Mouse (Mus musculus) brain, embryonic 14.5 days (tissue): ENCODE results near the gene Speer4f2. TPM values are rescaled to one million over a fixed set of nuclear protein-coding genes. Genes with fewer than 3 reads are reported as not detected.
A peak's percentile ranks its signal among the peaks of the same experiment; 100 is the strongest.

Source experiments
- DNase-seq: peaks from one replicate; pipeline ENCODE4 v3.0.0-alpha.2; 2011; ENCODE audit warnings: low read depth
- CTCF ChIP-seq: fragments of 200-500 bp; IDR thresholded peaks from 2 replicates; pipeline ENCODE4 v1.5.1; 2012; ENCODE audit warnings: inconsistent platforms, mild to moderate bottlenecking, moderate library complexity, borderline replicate concordance; ENCODE audit not compliant: insufficient read depth, insufficient read length; ENCODE audit errors: extremely low read depth
- POLR2A ChIP-seq: fragments of 200-500 bp; IDR thresholded peaks from 2 replicates; pipeline ENCODE4 v1.6.1; 2012; ENCODE audit warnings: mild to moderate bottlenecking, inconsistent platforms, borderline replicate concordance; ENCODE audit not compliant: poor library complexity, insufficient read depth, insufficient read length, severe bottlenecking; ENCODE audit errors: extremely low read depth
- polyA plus RNA-seq: library from polyadenylated mRNA; depleted of rRNA; stranded (reverse); fragments of >200 nt; gene quantifications from 2 replicates; pipeline ENCODE4 v1.2.3, GENCODE M21; 2012; rRNA removed

The Speer4f2 gene
- polyA plus RNA-seq, 1 experiment: not detected

DNA sequence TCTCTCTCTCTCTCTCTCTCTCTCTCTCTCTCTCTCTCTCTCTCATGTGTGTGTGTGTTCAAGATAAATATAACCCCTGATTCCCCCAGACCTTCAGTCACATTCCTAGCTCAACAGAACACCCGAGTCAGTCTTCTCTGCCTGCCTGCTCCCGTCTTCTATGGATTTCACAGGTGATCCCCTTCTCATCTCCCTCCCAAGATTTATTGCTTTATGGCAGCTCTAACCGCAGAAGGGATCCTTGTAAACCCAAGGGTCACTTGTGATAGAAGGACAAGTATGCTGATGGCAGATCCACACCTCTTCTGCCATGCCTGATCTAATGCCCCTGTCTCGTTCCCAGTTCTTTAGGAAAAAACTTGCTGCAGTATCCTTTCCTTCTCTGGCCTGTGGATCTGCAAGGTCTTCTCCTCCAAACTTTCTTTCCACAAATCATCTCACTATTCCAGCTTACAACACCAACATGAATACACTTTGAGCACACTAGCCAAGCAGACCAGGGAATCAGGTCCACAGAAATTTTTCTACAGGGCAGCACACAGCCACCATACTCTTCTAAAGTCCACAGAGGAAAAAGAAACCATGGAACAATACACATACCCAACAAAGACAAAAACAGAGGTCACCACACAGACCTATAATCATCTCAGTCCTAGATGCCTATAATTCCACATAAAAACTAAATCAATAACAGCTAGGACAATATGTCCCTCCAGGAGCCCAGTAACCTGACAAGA lies 36.1 kb downstream of the Speer4f2 start:
- TF ChIP-seq POLR2A (no peak), CTCF (no peak)

GRCm38 (mm10) chr5:17417201-17417600 lies 44.2 kb downstream of the Speer4f2 start:
- TF ChIP-seq CTCF (no peak), POLR2A (no peak)
- DNase-seq: peak; percentile 26

More for the DNA sequence above, 36.1 kb downstream of the Speer4f2 start:
- DNase-seq: no peak

DNA sequence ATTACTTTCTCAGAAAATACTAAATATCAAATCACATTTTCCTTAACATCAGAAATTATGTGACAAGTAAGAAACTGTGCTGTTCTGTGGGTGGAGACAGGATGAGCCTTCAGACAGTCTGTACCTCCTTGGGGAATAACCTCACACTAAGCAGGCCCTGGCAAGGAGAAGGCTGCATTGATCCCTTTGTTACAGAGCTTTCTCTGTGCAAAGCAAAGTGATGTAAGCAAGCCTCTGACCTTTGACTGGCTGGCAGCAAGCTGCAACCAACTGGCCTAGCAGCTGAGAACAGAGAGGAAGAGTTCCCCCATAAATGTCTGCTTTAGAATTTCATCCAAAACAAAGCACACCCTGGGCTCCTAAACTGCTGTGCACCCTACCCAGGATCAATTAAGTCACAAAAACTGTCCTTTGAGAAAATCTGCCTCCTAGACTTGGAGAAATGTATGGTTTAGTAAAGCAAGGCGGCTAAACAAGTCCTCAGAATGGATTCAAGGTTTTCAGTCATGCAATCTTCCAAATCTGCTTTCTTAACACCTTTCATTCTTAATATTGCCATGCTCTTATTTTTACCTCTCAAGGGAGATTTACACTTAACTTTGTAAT lies 46.3 kb downstream of the Speer4f2 start:
- DNase-seq: peak; percentile 65

DNA sequence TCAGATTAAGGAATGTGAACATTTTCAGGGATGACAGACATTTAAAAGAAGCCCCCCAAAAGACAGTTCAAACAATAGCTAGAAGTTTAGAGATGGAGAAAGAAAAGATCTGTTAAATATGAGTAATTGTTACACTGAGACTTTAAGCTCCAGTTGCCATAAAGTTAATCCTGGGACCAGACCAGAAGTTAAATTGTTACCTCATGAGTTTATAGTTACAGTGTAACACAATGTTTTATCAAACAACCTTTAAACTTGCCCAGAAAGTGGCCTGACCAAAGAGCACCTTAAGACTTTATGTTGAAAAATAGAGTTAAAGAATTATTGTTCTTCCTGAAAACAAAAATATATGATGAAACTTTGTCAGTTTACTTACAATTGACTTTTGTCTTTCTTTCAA lies 46.9 kb downstream of the Speer4f2 start:
- no peak for DNase-seq
- no peak for TF ChIP-seq POLR2A
- no peak for TF ChIP-seq CTCF

More for the DNA sequence above, 46.3 kb downstream of the Speer4f2 start:
- no peak for TF ChIP-seq CTCF
- no peak for TF ChIP-seq POLR2A

GRCm38 (mm10) chr5:17422225-17422624 lies 49.2 kb downstream of the Speer4f2 start:
- TF ChIP-seq POLR2A: no peak
- no peak for TF ChIP-seq CTCF
- DNase-seq: no peak

DNA sequence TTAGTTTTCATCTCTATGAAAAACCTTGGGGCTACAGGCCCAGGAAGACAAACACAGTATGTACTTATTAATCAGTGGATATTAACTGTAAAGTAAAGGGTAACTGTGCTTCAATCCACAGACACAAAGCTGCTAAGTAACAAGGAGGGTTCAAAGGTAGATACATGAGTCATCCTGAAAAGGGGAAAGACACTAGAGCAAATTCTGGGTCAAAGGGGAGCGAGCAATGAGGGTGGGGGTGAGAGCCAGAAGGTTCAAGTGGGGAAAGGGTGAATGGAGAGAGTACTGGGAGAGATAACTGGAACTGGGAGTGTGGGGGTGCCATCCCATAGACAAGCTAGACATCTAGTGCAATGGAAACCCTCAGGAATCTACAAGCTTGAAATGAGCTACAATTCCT lies 54.0 kb downstream of the Speer4f2 start:
- no peak for TF ChIP-seq POLR2A
- no peak for TF ChIP-seq CTCF
- DNase-seq: no peak

Other genes with a start within 250 kb of the Speer4f2 start
- gene Speer4f1, start 102.9 kb downstream of the Speer4f2 start, polyA plus RNA-seq: not detected in 2 replicates
- gene Sema3c, start 201.1 kb downstream of the Speer4f2 start, polyA plus RNA-seq: 8.8 and 11.1 TPM in 2 replicates